Mouse (Mus musculus) lung, postnatal 0 days (tissue): Measurements from ENCODE around the gene Cabp4.

ENCODE experiments used
- CTCF ChIP-seq: IDR thresholded peaks from 2 replicates; pipeline ENCODE4 v1.5.1; 2016; ENCODE audit warnings: antibody characterized with exemption, mild to moderate bottlenecking
- EP300 ChIP-seq: IDR thresholded peaks from 2 replicates; pipeline ENCODE4 v1.6.1; 2016; ENCODE audit warnings: antibody characterized with exemption, mild to moderate bottlenecking, control low read depth

DNA sequence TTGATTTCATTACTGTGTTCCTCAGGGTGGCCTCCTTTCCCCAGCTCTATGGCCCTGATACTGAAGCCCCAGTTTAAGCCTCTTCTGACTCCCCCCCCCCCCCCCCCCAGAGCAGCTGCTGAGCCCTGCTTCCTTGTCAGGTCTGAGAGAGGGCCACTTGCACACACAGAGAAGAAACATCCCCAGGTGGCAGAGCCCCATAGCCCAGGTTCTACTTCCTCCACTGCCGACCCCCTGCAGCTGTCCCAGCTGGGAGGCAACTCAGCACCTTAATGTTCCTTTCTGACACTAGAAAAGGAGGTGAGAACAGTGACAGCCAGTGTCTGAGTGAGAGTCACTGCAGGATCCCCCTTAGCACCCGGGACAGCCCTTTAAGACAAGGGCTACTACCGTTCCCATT, 40.0 kb downstream of the Cabp4 start:
- no peak for TF ChIP-seq CTCF
- TF ChIP-seq EP300 = no peak
